Mouse (Mus musculus) CH12.LX (cell line): ENCODE data around the gene Edaradd.

Experiments
- BHLHE40 ChIP-seq: IDR thresholded peaks from 2 replicates; pipeline ENCODE4 v1.6.1; 2011; ENCODE audit warnings: mild to moderate bottlenecking, low read depth, low read length, improper control_type of control experiment
- CHD1 ChIP-seq: IDR thresholded peaks from 2 replicates; pipeline ENCODE4 v1.6.1; 2012; ENCODE audit warnings: low read depth, low read length, improper control_type of control experiment, inconsistent platforms
- CHD2 ChIP-seq: IDR thresholded peaks from 2 replicates; pipeline ENCODE4 v1.6.1; 2011; ENCODE audit warnings: low read length, improper control_type of control experiment
- CTCF ChIP-seq, 2 experiments: IDR thresholded peaks in 1 of 2; conservative IDR thresholded peaks in 1 of 2; 2 replicates each; pipeline ENCODE4 v1.5.1; 2011 to 2012; ENCODE audit warnings: low read depth in 2 of 2, low read length in 2 of 2, improper control_type of control experiment in 1 of 2, inconsistent platforms in 1 of 2, mild to moderate bottlenecking in 1 of 2, moderate library complexity in 1 of 2
- E2F4 ChIP-seq: IDR thresholded peaks from 2 replicates; pipeline ENCODE4 v1.6.1; 2011; ENCODE audit warnings: low read depth, low read length, improper control_type of control experiment; ENCODE audit not compliant: insufficient replicate concordance
- ELF1 ChIP-seq: IDR thresholded peaks from 2 replicates; pipeline ENCODE4 v1.6.1; 2014; ENCODE audit warnings: low read depth, mild to moderate bottlenecking, inconsistent platforms, low read length, improper control_type of control experiment
- EP300 ChIP-seq: IDR thresholded peaks from 2 replicates; pipeline ENCODE4 v1.6.1; 2011; ENCODE audit warnings: low read length, improper control_type of control experiment
- HCFC1 ChIP-seq: IDR thresholded peaks from 2 replicates; pipeline ENCODE4 v1.6.1; 2012; ENCODE audit warnings: low read depth, mild to moderate bottlenecking, inconsistent platforms, low read length, improper control_type of control experiment
- NELFE ChIP-seq: IDR thresholded peaks from 2 replicates; pipeline ENCODE4 v1.6.1; 2011; ENCODE audit warnings: low read depth, low read length, improper control_type of control experiment
- POLR2A ChIP-seq: IDR thresholded peaks from 2 replicates; pipeline ENCODE4 v1.6.1; 2011; ENCODE audit warnings: low read depth, mild to moderate bottlenecking, improper control_type of control experiment, low read length
- POLR2AphosphoS2 ChIP-seq: IDR thresholded peaks from 2 replicates; pipeline ENCODE4 v1.6.1; 2011; ENCODE audit warnings: low read depth, low read length, improper control_type of control experiment
- TCF12 ChIP-seq: IDR thresholded peaks from 2 replicates; pipeline ENCODE4 v1.6.1; 2014; ENCODE audit warnings: low read depth, mild to moderate bottlenecking, inconsistent platforms, low read length, improper control_type of control experiment
- USF2 ChIP-seq: conservative IDR thresholded peaks from 2 replicates; pipeline ENCODE4 v1.6.1; 2011; ENCODE audit warnings: low read depth, low read length, improper control_type of control experiment
- ZNF384 ChIP-seq: IDR thresholded peaks from 2 replicates; pipeline ENCODE4 v1.6.1; 2012; ENCODE audit warnings: low read depth, low read length, improper control_type of control experiment, inconsistent platforms

DNA sequence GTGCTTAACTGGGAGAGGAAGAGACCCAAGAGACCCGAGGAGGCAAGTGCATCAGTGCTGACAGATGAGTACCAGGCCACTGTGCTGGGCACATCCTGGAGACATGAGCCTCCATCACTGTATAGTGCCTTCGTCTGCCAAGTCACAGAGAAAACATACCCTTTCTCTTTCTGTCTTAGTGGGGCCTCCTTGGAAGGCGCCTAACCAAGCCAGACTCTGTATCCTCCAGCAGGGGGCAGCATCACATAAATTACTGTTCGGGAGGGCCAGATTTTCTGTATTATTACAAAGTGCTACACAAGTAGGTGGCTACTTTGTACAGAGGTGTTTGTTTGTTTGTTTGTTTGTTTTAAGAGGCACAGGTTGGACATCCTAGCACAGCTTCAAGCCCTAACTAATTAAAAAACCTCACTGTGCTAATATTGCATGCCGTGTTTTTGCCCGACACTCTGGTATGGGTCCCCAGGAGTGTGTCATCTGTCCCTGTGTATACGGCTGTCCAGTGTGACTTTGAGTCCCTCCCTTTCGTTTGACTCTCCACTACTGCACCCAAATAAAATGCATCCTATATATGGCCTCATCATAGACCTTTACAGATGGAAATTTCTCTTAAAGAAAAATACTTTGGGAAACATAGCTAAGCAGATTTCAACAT is 46.4 kb downstream of the Edaradd start:
- no peak for TF ChIP-seq CHD1
- no peak for TF ChIP-seq USF2
- no peak for TF ChIP-seq TCF12
- TF ChIP-seq POLR2A = no peak
- no peak for TF ChIP-seq ZNF384
- TF ChIP-seq CTCF (conservative IDR thresholded peaks at IDR 0.05 in 1 of 2, IDR thresholded peaks at IDR 0.05 in 1 of 2; ENCODE audit: low read depth in 2 of 2, low read length in 2 of 2) = peak; percentile 52 to 94
- TF ChIP-seq E2F4 = no peak
- TF ChIP-seq BHLHE40 = no peak
- no peak for TF ChIP-seq POLR2AphosphoS2
- no peak; the same call in 1 of the 2 replicates for TF ChIP-seq NELFE
- no peak for TF ChIP-seq HCFC1
- no peak for TF ChIP-seq ELF1
- no peak for TF ChIP-seq CHD2
- no peak for TF ChIP-seq EP300
